Mouse (Mus musculus): Measurements from ENCODE around the gene Sez6. TPM values are rescaled to one million over a fixed set of nuclear protein-coding genes. Genes with fewer than 3 reads are reported as not detected.

Sez6 gene
- polyA plus RNA-seq, 1 experiment: 71.0 TPM

- Histone ChIP-seq H3K27ac (ENCODE audit: insufficient read depth, low read length) (no peak overlapping the region), H3K4me1 (ENCODE audit: control insufficient read depth, insufficient read depth, low read length) (peaks cover 4% of the 10 kb centered on the region; the same call in 1 of the 2 replicates), H3K4me3 (replicated peaks; ENCODE audit: insufficient read depth, low read depth, low read length) (no peak overlapping the region), H3K27me3 (ENCODE audit: control insufficient read depth, insufficient read depth, low read length) (no peaks in the 10 kb centered on the region)
- WGBS: 79% methylated on average over 9 of the region's 9 CpGs
- DNase-seq: no peak
- TF ChIP-seq POLR2A (IDR thresholded peaks at IDR 0.05; ENCODE audit: borderline replicate concordance, insufficient read depth, low read length): no peak
- TF ChIP-seq CTCF (IDR thresholded peaks at IDR 0.05; ENCODE audit: borderline replicate concordance, insufficient read depth, low read depth, low read length): no peak
These were observed 4.6 kb upstream of the Sez6 start for GRCm38 (mm10) chr11:77925836-77926657.

GRCm38 (mm10) chr11:77926666-77927065 lies 3.9 kb upstream of the Sez6 start:
- Histone ChIP-seq H3K27ac (ENCODE audit: insufficient read depth, low read length) (no peak overlapping the region), H3K4me3 (replicated peaks; ENCODE audit: insufficient read depth, low read depth, low read length) (no peak overlapping the region), H3K27me3 (ENCODE audit: control insufficient read depth, insufficient read depth, low read length) (no peaks in the 10 kb centered on the region), H3K4me1 (ENCODE audit: control insufficient read depth, insufficient read depth, low read length) (peaks cover 4% of the 10 kb centered on the region; the same call in 1 of the 2 replicates)
- no peak for DNase-seq
- WGBS: 71% methylated on average over 9 of the region's 9 CpGs
- TF ChIP-seq CTCF (IDR thresholded peaks at IDR 0.05; ENCODE audit: borderline replicate concordance, insufficient read depth, low read depth, low read length) (no peak), POLR2A (IDR thresholded peaks at IDR 0.05; ENCODE audit: borderline replicate concordance, insufficient read depth, low read length) (no peak)

GRCm38 (mm10) chr11:77927837-77928236 lies 2.8 kb upstream of the Sez6 start:
- TF ChIP-seq POLR2A (IDR thresholded peaks at IDR 0.05; ENCODE audit: borderline replicate concordance, insufficient read depth, low read length) (no peak), CTCF (IDR thresholded peaks at IDR 0.05; ENCODE audit: borderline replicate concordance, insufficient read depth, low read depth, low read length) (no peak)
- Histone ChIP-seq H3K27ac (ENCODE audit: insufficient read depth, low read length) (no peak overlapping the region), H3K4me3 (replicated peaks; ENCODE audit: insufficient read depth, low read depth, low read length) (no peak overlapping the region), H3K27me3 (ENCODE audit: control insufficient read depth, insufficient read depth, low read length) (no peaks in the 10 kb centered on the region), H3K4me1 (ENCODE audit: control insufficient read depth, insufficient read depth, low read length) (peaks cover 4% of the 10 kb centered on the region; the same call in 1 of the 2 replicates)
- 80% methylated on average over 5 of the region's 5 CpGs for WGBS
- no peak for DNase-seq

GRCm38 (mm10) chr11:77931541-77932433 lies 1.2 kb downstream of the Sez6 start:
- WGBS: 6% methylated on average over 41 of the region's 41 CpGs
- DNase-seq: peak; percentile 37 to 56

GRCm38 (mm10) chr11:77932576-77932975 lies 2.0 kb downstream of the Sez6 start:
- H3K27me3 ChIP-seq (ENCODE audit: control insufficient read depth, insufficient read depth, low read length): no peaks in the 10 kb centered on the region
- peaks cover 37% of the 10 kb centered on the region for H3K4me1 ChIP-seq (ENCODE audit: control insufficient read depth, insufficient read depth, low read length)
- DNase-seq: no peak
- 47% methylated on average over 5 of the region's 5 CpGs for WGBS
- H3K27ac ChIP-seq (ENCODE audit: insufficient read depth, low read length): no peak overlapping the region
- H3K4me3 ChIP-seq (replicated peaks; ENCODE audit: insufficient read depth, low read depth, low read length): peak overlapping the region; percentile 76
- TF ChIP-seq CTCF (IDR thresholded peaks at IDR 0.05; ENCODE audit: borderline replicate concordance, insufficient read depth, low read depth, low read length): no peak
- TF ChIP-seq POLR2A (IDR thresholded peaks at IDR 0.05; ENCODE audit: borderline replicate concordance, insufficient read depth, low read length): no peak

More at GRCm38 (mm10) chr11:77931541-77932433, 1.2 kb downstream of the Sez6 start:
- H3K4me3 ChIP-seq (replicated peaks; ENCODE audit: insufficient read depth, low read depth, low read length): peak overlapping the region; percentile 76
- H3K27ac ChIP-seq (ENCODE audit: insufficient read depth, low read length): peak overlapping the region; percentile 96; the same call in 1 of the 2 replicates
- no peaks in the 10 kb centered on the region for H3K27me3 ChIP-seq (ENCODE audit: control insufficient read depth, insufficient read depth, low read length)
- H3K4me1 ChIP-seq (ENCODE audit: control insufficient read depth, insufficient read depth, low read length): peaks cover 34% of the 10 kb centered on the region
- TF ChIP-seq CTCF (IDR thresholded peaks at IDR 0.05; ENCODE audit: borderline replicate concordance, insufficient read depth, low read depth, low read length) (no peak), POLR2A (IDR thresholded peaks at IDR 0.05; ENCODE audit: borderline replicate concordance, insufficient read depth, low read length) (no peak)

- TF ChIP-seq POLR2A (IDR thresholded peaks at IDR 0.05; ENCODE audit: borderline replicate concordance, insufficient read depth, low read length) (no peak), CTCF (IDR thresholded peaks at IDR 0.05; ENCODE audit: borderline replicate concordance, insufficient read depth, low read depth, low read length) (no peak)
- DNase-seq: peak; percentile 75 to 77
- peaks cover 41% of the 10 kb centered on the region for H3K4me1 ChIP-seq (ENCODE audit: control insufficient read depth, insufficient read depth, low read length)
- no peaks in the 10 kb centered on the region for H3K27me3 ChIP-seq (ENCODE audit: control insufficient read depth, insufficient read depth, low read length)
- H3K4me3 ChIP-seq (replicated peaks; ENCODE audit: insufficient read depth, low read depth, low read length): no peak overlapping the region
- H3K27ac ChIP-seq (ENCODE audit: insufficient read depth, low read length): no peak overlapping the region
- 1% methylated on average over 4 of the region's 4 CpGs for WGBS
These were observed 3.5 kb downstream of the Sez6 start for GRCm38 (mm10) chr11:77934111-77934521.

- Histone ChIP-seq H3K4me1 (ENCODE audit: control insufficient read depth, insufficient read depth, low read length) (peaks cover 42% of the 10 kb centered on the region), H3K27ac (ENCODE audit: insufficient read depth, low read length) (no peak overlapping the region), H3K27me3 (ENCODE audit: control insufficient read depth, insufficient read depth, low read length) (no peaks in the 10 kb centered on the region), H3K4me3 (replicated peaks; ENCODE audit: insufficient read depth, low read depth, low read length) (no peak overlapping the region)
- WGBS: 76% methylated on average over 5 of the region's 5 CpGs
- TF ChIP-seq POLR2A (IDR thresholded peaks at IDR 0.05; ENCODE audit: borderline replicate concordance, insufficient read depth, low read length) (no peak), CTCF (IDR thresholded peaks at IDR 0.05; ENCODE audit: borderline replicate concordance, insufficient read depth, low read depth, low read length) (no peak)
- DNase-seq: peak; percentile 55 to 77
These were observed 4.1 kb downstream of the Sez6 start for GRCm38 (mm10) chr11:77934568-77935311.
